Mouse (Mus musculus) embryonic stem cell, embryonic (primary cell): ENCODE measurements around the gene Xrn2.

Source experiments
- CTCF ChIA-PET, 4 experiments: fragments of 300-600 bp in 2 of 4; fragments of 350-600 bp in 2 of 4; sonication (Branson Sonifier 250); formaldehyde crosslinking; loops; one replicate each; lab custom pipeline; 2022; ENCODE audit warnings: inconsistent platforms in 2 of 4; lab: Charles Lee
- POLR2A ChIA-PET, 4 experiments: fragments of 300-600 bp in 2 of 4; fragments of 350-600 bp in 2 of 4; sonication (Branson Sonifier 250); formaldehyde crosslinking; loops; one replicate each; lab custom pipeline; 2022; ENCODE audit warnings: antibody characterized with exemption in 4 of 4, inconsistent platforms in 1 of 4; lab: Charles Lee

Gene Xrn2

GRCm38 (mm10) chr2:147085072-147085870 is 72.5 kb downstream of the Xrn2 start, which contains the start of gene Nkx2-4:
Gene Nkx2-4 (minus strand): TSS chr2:147085445.
- ChIA-PET CTCF (interaction anchor here in 2 of 4 experiments (0.8 to 1.1 kb wide), 4 partner anchors 93 to 277 kb away, joined by 3 to 4 read pairs (median 3); partner anchors contain the start of gene Pax1 (in 1 of the 2)), POLR2A (interaction anchor here in 3 of 4 experiments (0.5 to 3.2 kb wide), 9 partner anchors 40 to 1189 kb away, joined by 3 to 18 read pairs (median 3); partner anchors contain the start of genes Xrn2 (in 2 of the 3) and Nkx2-2 (in 1 of the 3))

GRCm38 (mm10) chr2:147085937-147086336 is 73.1 kb downstream of the Xrn2 start:
- ChIA-PET POLR2A (interaction anchor here in 2 of 4 experiments (0.6 to 3.2 kb wide), 4 partner anchors 39 to 108 kb away, joined by 3 to 18 read pairs (median 10); partner anchors contain the start of genes Nkx2-2 (in 1 of the 2) and Xrn2 (in 1 of the 2)), CTCF (interaction anchor here in 2 of 4 experiments (0.5 to 1.1 kb wide), 5 partner anchors 92 to 1024 kb away, joined by 3 to 4 read pairs (median 3); partner anchors contain the start of gene Pax1 (in 1 of the 2))

- ChIA-PET POLR2A (interaction anchor here in 1 of 4 experiments (0.6 to 3.2 kb wide), 2 partner anchors 39 to 74 kb away, joined by 10 to 18 read pairs; partner anchors contain the start of gene Xrn2), CTCF (no interaction called here)
These were observed 73.6 kb downstream of the Xrn2 start for GRCm38 (mm10) chr2:147086441-147086840.

- POLR2A ChIA-PET, result interaction anchor here in 1 of 4 experiments (0.6 kb wide), 1 partner anchor 22 kb away, joined by 4 read pairs; no protein-coding TSS in a partner anchor
- CTCF ChIA-PET, result no interaction called here
These were observed 106.9 kb downstream of the Xrn2 start for GRCm38 (mm10) chr2:147119736-147120135.

- POLR2A ChIA-PET, result interaction anchor here in 1 of 4 experiments (1.2 kb wide), 1 partner anchor 114 kb away, joined by 4 read pairs; no protein-coding TSS in a partner anchor
- CTCF ChIA-PET, result no interaction called here
These were observed 114.6 kb downstream of the Xrn2 start for GRCm38 (mm10) chr2:147127366-147127765.
